Mouse (Mus musculus) forelimb bud, embryonic 11.5 days (tissue): ENCODE results near the gene Xdh.
"Not testable (repeated sequence)": the region's sequence is repeated elsewhere in the genome, so short reads cannot be mapped to it uniquely, and the experiment has no call there.

Experiments
- DNase-seq: peaks from one replicate; pipeline ENCODE4 v3.0.0-alpha.2; 2012; ENCODE audit warnings: low read depth, low spot score

Xdh gene

GRCm38 (mm10) chr17:73882194-73882593, 67.8 kb downstream of the Xdh start:
- peak; percentile 81 for DNase-seq

GRCm38 (mm10) chr17:73881295-73881694, 68.7 kb downstream of the Xdh start:
- DNase-seq: no peak

GRCm38 (mm10) chr17:73880286-73880685, 69.7 kb downstream of the Xdh start:
- no peak for DNase-seq

- DNase-seq: no peak
Measured at GRCm38 (mm10) chr17:73879262-73879916, 70.6 kb downstream of the Xdh start.

- DNase-seq: no peak
Measured at GRCm38 (mm10) chr17:73875674-73876073, 74.3 kb downstream of the Xdh start.

- no peak for DNase-seq
Measured at GRCm38 (mm10) chr17:73875268-73875667, 74.7 kb downstream of the Xdh start.

- DNase-seq: no peak
Measured at GRCm38 (mm10) chr17:73870956-73871605, 78.9 kb downstream of the Xdh start.

- DNase-seq: no peak
Measured at GRCm38 (mm10) chr17:73869008-73869685, 80.8 kb downstream of the Xdh start.

- DNase-seq: no peak
Measured at GRCm38 (mm10) chr17:73853717-73854116, 96.3 kb downstream of the Xdh start.

- DNase-seq: no peak
Measured at GRCm38 (mm10) chr17:73853041-73853440, 97.0 kb downstream of the Xdh start.

GRCm38 (mm10) chr17:73847399-73847798, 102.6 kb downstream of the Xdh start:
- no peak for DNase-seq

GRCm38 (mm10) chr17:73845632-73846031, 104.4 kb downstream of the Xdh start:
- DNase-seq: no peak

GRCm38 (mm10) chr17:73842963-73843362, 107.0 kb downstream of the Xdh start:
- DNase-seq: no peak

- DNase-seq: not testable (repeated sequence)
Measured at GRCm38 (mm10) chr17:73839876-73840275, 110.1 kb downstream of the Xdh start.

GRCm38 (mm10) chr17:73839086-73839835, 110.7 kb downstream of the Xdh start:
- no peak for DNase-seq

GRCm38 (mm10) chr17:73837244-73837643, 112.8 kb downstream of the Xdh start:
- no peak for DNase-seq

- no peak for DNase-seq
Measured at GRCm38 (mm10) chr17:73836601-73837000, 113.4 kb downstream of the Xdh start.
